Comparison of ENCODE assay signal across 15 mouse cellular contexts in genomic region chr10:41575451-41576327, GRCm38 (mm10). TPM values are rescaled to one million over a fixed set of nuclear protein-coding genes. Genes with fewer than 3 reads are reported as not detected.
DNase-seq lines count a peak whose midpoint lies in the region; ATAC-seq lines count a peak whose summit lies in the region.
"Had no signal": no experiment of that assay in that cellular context is flagged by ENCODE, and none has a peak within 500 bp of the region (broad histone marks: within the 10 kb centered on the region; RNA-seq: fewer than 3 reads in every experiment).

No protein-coding gene starts in this region.

- H3K4me1 ChIP-seq in liver, embryonic 16.5 days (ENCODE audit: control insufficient read depth, low read depth, low read length), result no peaks in the 10 kb centered on the region; the same call in 1 of the 2 replicates
- H3K4me1 ChIP-seq in liver, embryonic 12.5 days, result peaks cover 10% of the 10 kb centered on the region
- H3K4me1 ChIP-seq: forebrain, embryonic 13.5 days had no signal

- intact Hi-C loops in gastrocnemius, postnatal 14 days (cut with DNase I; ENCODE audit: low total_unique reads), result no loop called here

- no peaks in the 10 kb centered on the region for H3K36me3 ChIP-seq in liver, embryonic 16.5 days (ENCODE audit: control insufficient read depth, insufficient read depth)
- no peaks in the 10 kb centered on the region for H3K36me3 ChIP-seq in liver, embryonic 12.5 days
- H3K36me3 ChIP-seq: embryonic facial prominence, embryonic 12.5 days; limb, embryonic 12.5 days had no signal

- 52% methylated on average over 8 of the region's 8 CpGs for WGBS in liver, embryonic 16.5 days (ENCODE audit: insufficient replicate concordance)
- WGBS in liver, embryonic 12.5 days (ENCODE audit: insufficient replicate concordance), result 59% methylated on average over 8 of the region's 8 CpGs

- DNase-seq in gastrocnemius, postnatal 14 days, result peak; percentile 38
- no peak for DNase-seq in gastrocnemius, adult 18-20 months (ENCODE audit: low spot score)
- DNase-seq in kidney, postnatal 10 days, result peak; percentile 31
- DNase-seq in thymus, postnatal 14 days, result peak; percentile 64
- no peak for DNase-seq in spleen, postnatal 36 days (ENCODE audit: low spot score in 2 of 2)
- no peak for DNase-seq in ovary, postnatal 36 days (ENCODE audit: low spot score)
- DNase-seq: cerebellum, adult 11 months; heart, adult 2 months; heart, postnatal 10 days had no signal

- H3K27me3 ChIP-seq in liver, embryonic 16.5 days (ENCODE audit: control insufficient read depth, insufficient read depth, low read depth, low read length), result no peaks in the 10 kb centered on the region
- H3K27me3 ChIP-seq in liver, embryonic 12.5 days (replicated peaks), result no peaks in the 10 kb centered on the region
- H3K27me3 ChIP-seq: embryonic facial prominence, embryonic 12.5 days; forebrain, embryonic 13.5 days; limb, embryonic 12.5 days had no signal

- no peak overlapping the region for H3K4me3 ChIP-seq in liver, embryonic 16.5 days (ENCODE audit: low read depth, low read length)
- H3K4me3 ChIP-seq in liver, embryonic 12.5 days, result no peak overlapping the region
- H3K4me3 ChIP-seq: embryonic facial prominence, embryonic 12.5 days; forebrain, embryonic 13.5 days; heart, adult 2 months; limb, embryonic 12.5 days had no signal

- no peak overlapping the region for H3K27ac ChIP-seq in liver, embryonic 16.5 days (ENCODE audit: low read length)
- H3K27ac ChIP-seq in liver, embryonic 12.5 days, result no peak overlapping the region
- H3K27ac ChIP-seq: embryonic facial prominence, embryonic 12.5 days; forebrain, embryonic 13.5 days; heart, adult 2 months; hindbrain, embryonic 14.5 days; limb, embryonic 12.5 days had no signal

- no peaks in the 10 kb centered on the region for H3K9me3 ChIP-seq in liver, embryonic 16.5 days (replicated peaks; ENCODE audit: control insufficient read depth, low read length)
- no peaks in the 10 kb centered on the region for H3K9me3 ChIP-seq in liver, embryonic 12.5 days (replicated peaks)
- H3K9me3 ChIP-seq: embryonic facial prominence, embryonic 12.5 days; forebrain, embryonic 13.5 days; limb, embryonic 12.5 days had no signal

- peak; percentile 43; the same call in 1 of the 2 replicates for ATAC-seq in liver, embryonic 16.5 days (ENCODE audit: low read depth)
- no peak for ATAC-seq in liver, embryonic 12.5 days
- ATAC-seq: forebrain, embryonic 13.5 days had no signal

- H3K9ac ChIP-seq in liver, embryonic 16.5 days (ENCODE audit: low read depth, low read length), result no peak overlapping the region
- H3K9ac ChIP-seq in liver, embryonic 12.5 days, result no peak overlapping the region
- H3K9ac ChIP-seq: embryonic facial prominence, embryonic 12.5 days; forebrain, embryonic 13.5 days; hindbrain, embryonic 14.5 days; limb, embryonic 12.5 days had no signal

- no peak overlapping the region for H3K4me2 ChIP-seq in liver, embryonic 16.5 days (ENCODE audit: low read depth, low read length)
- no peak overlapping the region for H3K4me2 ChIP-seq in liver, embryonic 12.5 days
- H3K4me2 ChIP-seq: embryonic facial prominence, embryonic 12.5 days; forebrain, embryonic 13.5 days; hindbrain, embryonic 14.5 days; limb, embryonic 12.5 days had no signal

RNA-seq across cellular contexts. Expression of gene Cd164, which starts 56.5 kb away (rescaled TPM):
- total RNA-seq in gastrocnemius, postnatal 14 days (2021), result 100 to 1,000 TPM; 126 to 138 TPM
- 100 to 1,000 TPM; 145 to 153 TPM for total RNA-seq in gastrocnemius, adult 18-20 months (2021)
- polyA plus RNA-seq in liver, embryonic 16.5 days (2015; fragmentation: Nextera tagmentation; extraction: Ambion mirVana), result 65.0 and 67.8 TPM in 2 replicates
- polyA plus RNA-seq in liver, embryonic 12.5 days (2016; fragmentation: Nextera tagmentation; extraction: Ambion mirVana), result 83.6 TPM in 2 replicates

Comparison
In these comparisons a context has a peak if more than half of its experiments do, and no peak if none do; other contexts are left out.
1. DNase-seq: peak in gastrocnemius, postnatal 14 days (single experiment), kidney, postnatal 10 days (single experiment) and thymus, postnatal 14 days (single experiment); none in gastrocnemius, adult 18-20 months (single experiment), spleen, postnatal 36 days (0 of 2) and ovary, postnatal 36 days (single experiment).